Mouse (Mus musculus) forebrain, embryonic 13.5 days (tissue): ENCODE data around the gene Ipmk. TPM values are rescaled to one million over a fixed set of nuclear protein-coding genes. Genes with fewer than 3 reads are reported as not detected.
"Not testable (repeated sequence)": the region's sequence is repeated elsewhere in the genome, so short reads cannot be mapped to it uniquely, and the experiment has no call there.

Experiments used
- ATAC-seq: fragments of 200-750 bp; cut with Nextera tagmentation; 2 replicates; pipeline ENCODE4 v1.8.0; 2017
- H3K27ac ChIP-seq: fragments of 300-500 bp; sonication (generic); 2 replicates; pipeline ENCODE4 v1.5.1; 2015; ENCODE audit warnings: inconsistent platforms, mild to moderate bottlenecking, moderate library complexity
- H3K27me3 ChIP-seq: fragments of 300-500 bp; sonication (generic); 2 replicates; pipeline ENCODE4 v1.6.1; 2015; ENCODE audit warnings: mild to moderate bottlenecking, inconsistent platforms
- H3K36me3 ChIP-seq: fragments of 300-500 bp; sonication (generic); 2 replicates; pipeline ENCODE4 v1.6.1; 2015; ENCODE audit warnings: mild to moderate bottlenecking, inconsistent platforms; ENCODE audit not compliant: poor library complexity, severe bottlenecking
- H3K4me1 ChIP-seq: fragments of 300-500 bp; sonication (generic); 2 replicates; pipeline ENCODE4 v1.6.1; 2015; ENCODE audit warnings: inconsistent platforms
- H3K4me2 ChIP-seq: fragments of 300-500 bp; sonication (generic); 2 replicates; pipeline ENCODE4 v1.6.1; 2015; ENCODE audit warnings: inconsistent platforms, mild to moderate bottlenecking, moderate library complexity
- H3K4me3 ChIP-seq: fragments of 300-500 bp; sonication (generic); 2 replicates; pipeline ENCODE4 v1.5.1; 2015; ENCODE audit warnings: mild to moderate bottlenecking, inconsistent platforms
- H3K9ac ChIP-seq: fragments of 300-500 bp; sonication (generic); 2 replicates; pipeline ENCODE4 v1.6.1; 2015; ENCODE audit warnings: mild to moderate bottlenecking, inconsistent platforms
- H3K9me3 ChIP-seq: fragments of 300-500 bp; sonication (generic); replicated peaks from 2 replicates; pipeline ENCODE4 v1.6.1; 2016; ENCODE audit warnings: inconsistent platforms
- WGBS: fragments of 180-500 bp; shearing (Covaris S2); methylation state at CpG from one replicate; pipeline ENCODE4 v1.1.7; 2015; 5-methylcytosine and 5-hydroxymethylcytosine counted together
- polyA plus RNA-seq: library from polyadenylated mRNA; unstranded; fragments of >200 nt; fragmentation: Nextera tagmentation; extraction: Ambion mirVana; gene quantifications from 2 replicates; pipeline ENCODE4 v1.2.1, GENCODE M21; 2015

Gene Ipmk
- polyA plus RNA-seq, 1 experiment from 2014 or later: 15.1 TPM

DNA sequence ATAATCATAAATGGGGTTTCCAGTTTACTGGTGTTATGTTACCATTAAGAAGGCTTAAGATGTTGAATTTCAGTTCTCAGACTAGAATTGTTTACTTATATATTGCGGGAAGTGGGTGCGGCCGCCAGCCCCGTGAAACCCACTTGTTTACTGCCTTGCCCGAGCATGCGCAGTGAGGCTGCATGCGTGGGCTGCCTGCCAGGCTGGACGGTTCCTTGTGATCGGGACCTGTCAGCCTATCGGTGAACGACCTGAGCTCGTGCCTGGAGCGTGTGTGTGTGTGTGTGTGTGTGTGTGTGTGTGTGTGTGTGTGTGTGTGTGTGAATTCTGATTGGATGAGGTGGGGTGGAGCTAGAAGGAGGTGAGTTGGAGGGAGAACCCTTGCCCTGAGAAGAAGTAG is 114.8 kb downstream of the Ipmk start:
- H3K4me3 ChIP-seq, H3K4me1 ChIP-seq, H3K4me2 ChIP-seq, ATAC-seq, H3K27me3 ChIP-seq, H3K9me3 ChIP-seq, H3K9ac ChIP-seq, H3K36me3 ChIP-seq, H3K27ac ChIP-seq: not testable (repeated sequence)
- 91% methylated on average over 13 of the region's 13 CpGs for WGBS

GRCm38 (mm10) chr10:71464417-71464816 is 116.9 kb downstream of the Ipmk start:
- H3K36me3 ChIP-seq: no peaks in the 10 kb centered on the region
- H3K4me1 ChIP-seq: peaks cover 1% of the 10 kb centered on the region
- H3K4me2 ChIP-seq: no peak overlapping the region
- H3K27ac ChIP-seq: no peak overlapping the region
- ATAC-seq: no peak
- H3K27me3 ChIP-seq: no peaks in the 10 kb centered on the region
- H3K9ac ChIP-seq: no peak overlapping the region
- H3K9me3 ChIP-seq: no peaks in the 10 kb centered on the region
- WGBS: 97% methylated on average over 6 of the region's 6 CpGs
- H3K4me3 ChIP-seq: no peak overlapping the region

GRCm38 (mm10) chr10:71468315-71468714 is 120.8 kb downstream of the Ipmk start:
- Histone ChIP-seq H3K4me3 (no peak overlapping the region), H3K9me3 (no peaks in the 10 kb centered on the region), H3K36me3 (no peaks in the 10 kb centered on the region), H3K4me1 (peaks cover 9% of the 10 kb centered on the region), H3K27ac (no peak overlapping the region), H3K9ac (no peak overlapping the region), H3K4me2 (no peak overlapping the region), H3K27me3 (no peaks in the 10 kb centered on the region)
- WGBS: 94% methylated on average over 3 of the region's 3 CpGs
- no peak for ATAC-seq

- Histone ChIP-seq H3K27me3 (no peaks in the 10 kb centered on the region), H3K4me2 (no peak overlapping the region), H3K27ac (no peak overlapping the region), H3K9me3 (no peaks in the 10 kb centered on the region), H3K9ac (no peak overlapping the region), H3K4me3 (no peak overlapping the region), H3K36me3 (no peaks in the 10 kb centered on the region), H3K4me1 (peaks cover 9% of the 10 kb centered on the region)
- ATAC-seq: peak; percentile 65
- 58% methylated on average over 13 of the region's 13 CpGs for WGBS
Measured at GRCm38 (mm10) chr10:71469751-71470150, 122.2 kb downstream of the Ipmk start.

DNA sequence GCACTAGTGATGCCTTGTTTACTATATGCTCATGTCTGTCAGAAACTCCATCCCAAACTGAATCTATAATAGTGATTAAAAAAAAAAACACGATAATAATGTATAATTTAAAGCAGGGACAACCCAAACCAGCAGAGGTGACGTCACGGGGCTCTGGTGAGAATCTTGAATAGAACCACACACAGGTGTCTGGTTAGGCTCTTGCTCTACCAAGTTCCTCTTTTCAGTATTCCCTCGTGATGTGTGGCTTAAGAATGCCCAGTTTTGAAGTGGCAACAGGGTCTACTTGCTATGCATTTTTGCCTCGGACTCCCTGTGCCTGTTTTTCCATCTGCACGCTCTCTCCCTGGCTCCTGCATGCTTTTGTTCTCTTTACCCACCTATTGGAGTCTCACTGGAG is 124.5 kb downstream of the Ipmk start:
- Histone ChIP-seq H3K9me3 (no peaks in the 10 kb centered on the region), H3K27me3 (no peaks in the 10 kb centered on the region), H3K9ac (no peak overlapping the region), H3K4me1 (peaks cover 15% of the 10 kb centered on the region), H3K4me2 (no peak overlapping the region), H3K36me3 (no peaks in the 10 kb centered on the region), H3K4me3 (no peak overlapping the region), H3K27ac (no peak overlapping the region)
- WGBS: 89% methylated on average over 6 of the region's 6 CpGs
- no peak for ATAC-seq

DNA sequence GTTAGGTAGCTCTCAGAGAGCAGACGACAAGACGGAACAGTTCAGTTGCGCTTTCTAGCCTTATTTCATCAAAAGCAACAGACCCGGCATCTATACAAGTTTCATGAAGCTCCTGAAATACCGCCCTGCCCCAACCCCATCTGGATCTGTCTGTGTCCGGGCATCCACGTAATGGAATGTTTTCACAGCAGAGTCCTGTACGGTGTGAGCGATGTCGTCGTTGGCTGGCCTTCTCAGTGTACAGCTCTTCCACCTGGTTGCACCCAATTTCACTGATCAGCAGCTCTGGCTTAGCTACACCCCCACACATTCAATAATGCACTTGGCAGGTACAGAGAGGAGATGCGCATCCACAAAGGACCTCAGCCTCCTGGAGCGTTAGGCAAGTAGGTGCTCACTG is 126.0 kb downstream of the Ipmk start:
- ATAC-seq: no peak
- Histone ChIP-seq H3K9ac (no peak overlapping the region), H3K27ac (no peak overlapping the region), H3K4me3 (no peak overlapping the region), H3K27me3 (no peaks in the 10 kb centered on the region), H3K36me3 (no peaks in the 10 kb centered on the region), H3K9me3 (no peaks in the 10 kb centered on the region), H3K4me2 (no peak overlapping the region), H3K4me1 (peaks cover 31% of the 10 kb centered on the region)
- 67% methylated on average over 13 of the region's 13 CpGs for WGBS

DNA sequence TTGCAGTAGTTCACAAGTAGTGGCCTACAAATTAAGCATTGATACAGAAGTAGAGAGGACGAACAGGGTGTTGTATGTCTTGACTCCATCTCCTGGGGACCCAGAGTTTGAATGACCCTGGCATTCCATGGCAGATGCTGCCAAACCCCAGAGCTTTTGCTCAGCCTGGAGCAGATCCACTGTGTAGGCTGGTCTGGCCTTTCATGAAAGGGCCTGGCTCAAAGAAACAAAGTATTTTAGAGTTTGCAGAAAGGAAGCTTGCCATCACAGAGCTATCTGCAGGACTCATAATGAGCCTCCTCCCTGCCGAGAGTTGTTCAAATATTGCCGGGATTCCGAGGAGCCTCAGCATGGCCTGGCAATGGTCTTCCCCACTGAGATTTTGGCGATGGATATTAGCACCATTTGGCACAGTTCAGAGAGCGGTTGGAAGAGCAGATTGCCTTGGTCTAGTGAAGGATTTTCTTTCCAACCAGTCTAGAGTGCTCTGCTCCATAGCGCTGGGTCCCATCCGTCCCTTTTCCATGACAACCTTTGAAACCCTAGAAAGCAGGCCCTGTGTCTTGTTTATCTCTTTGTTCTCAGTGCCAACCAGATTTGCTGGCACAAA is 129.0 kb downstream of the Ipmk start:
- Histone ChIP-seq H3K27me3 (no peaks in the 10 kb centered on the region), H3K27ac (peak overlapping the region; percentile 51; the same call in 1 of the 2 replicates), H3K4me2 (no peak overlapping the region), H3K4me3 (no peak overlapping the region), H3K4me1 (peaks cover 23% of the 10 kb centered on the region), H3K9ac (no peak overlapping the region), H3K9me3 (no peaks in the 10 kb centered on the region), H3K36me3 (no peaks in the 10 kb centered on the region)
- ATAC-seq: peak; percentile 78
- WGBS: 57% methylated on average over 8 of the region's 8 CpGs

GRCm38 (mm10) chr10:71477147-71477546 is 129.6 kb downstream of the Ipmk start:
- H3K36me3 ChIP-seq: no peaks in the 10 kb centered on the region
- WGBS: 72% methylated on average over 4 of the region's 4 CpGs
- no peaks in the 10 kb centered on the region for H3K9me3 ChIP-seq
- no peak overlapping the region for H3K4me2 ChIP-seq
- H3K4me1 ChIP-seq: peaks cover 23% of the 10 kb centered on the region
- no peak for ATAC-seq
- peak overlapping the region; percentile 32; the same call in 1 of the 2 replicates for H3K27ac ChIP-seq
- no peak overlapping the region for H3K4me3 ChIP-seq
- no peaks in the 10 kb centered on the region for H3K27me3 ChIP-seq
- no peak overlapping the region for H3K9ac ChIP-seq

DNA sequence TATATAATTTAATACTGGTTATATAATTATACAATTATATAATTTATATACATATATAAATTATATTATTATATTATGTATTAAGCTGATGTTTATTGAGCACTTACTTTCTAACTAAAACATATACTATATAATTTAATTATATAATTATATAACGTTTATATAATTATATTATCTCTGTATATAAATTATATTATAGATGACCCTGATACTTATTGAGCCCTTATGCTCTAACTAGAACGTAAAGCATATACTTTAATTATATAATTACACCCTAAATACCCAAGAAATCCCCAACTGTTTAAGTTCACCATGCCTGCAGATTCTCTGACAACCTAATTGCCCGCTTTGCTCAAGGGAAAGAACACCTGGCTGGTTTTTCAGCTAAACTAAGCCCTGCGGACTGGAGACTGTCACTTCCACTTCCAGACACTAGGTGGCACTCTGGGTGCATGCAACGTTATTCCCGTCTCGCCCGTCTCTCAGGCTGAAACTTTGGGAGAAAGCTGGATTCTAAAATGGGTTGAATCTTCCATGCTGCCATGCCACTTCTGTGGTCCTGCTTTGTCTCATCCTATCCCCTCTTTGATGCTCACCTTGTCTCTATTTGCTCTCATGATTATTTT is 132.2 kb downstream of the Ipmk start:
- no peak overlapping the region for H3K27ac ChIP-seq
- H3K4me2 ChIP-seq: no peak overlapping the region
- H3K27me3 ChIP-seq: no peaks in the 10 kb centered on the region
- no peaks in the 10 kb centered on the region for H3K9me3 ChIP-seq
- 13% methylated on average over 8 of the region's 8 CpGs for WGBS
- ATAC-seq: peak; percentile 44
- H3K9ac ChIP-seq: no peak overlapping the region
- H3K4me1 ChIP-seq: peaks cover 23% of the 10 kb centered on the region
- no peak overlapping the region for H3K4me3 ChIP-seq
- no peaks in the 10 kb centered on the region for H3K36me3 ChIP-seq

Other genes starting within 250 kb of the Ipmk start
- 2.2 and 2.7 TPM in 2 replicates for gene Bicc1, start 188.1 kb upstream of the Ipmk start, polyA plus RNA-seq
- 75.8 and 78.5 TPM in 2 replicates for gene Tfam, start 109.5 kb upstream of the Ipmk start, polyA plus RNA-seq
- 142 and 155 TPM in 2 replicates for gene Ube2d1, start 62.5 kb upstream of the Ipmk start, polyA plus RNA-seq
- gene Cisd1, start 2.8 kb upstream of the Ipmk start, polyA plus RNA-seq: 221 and 227 TPM in 2 replicates